Mouse (Mus musculus) left cerebral cortex, postnatal 14 days (tissue): ENCODE measurements at regions not wholly inside any gene's neighbourhood (a gene's known extent, or its start where the extent isn't known, plus 50 kb on each side); places are given as distances from the start of the nearest gene placed in this dataset.

ENCODE experiments used
- DNase-seq, 2 experiments: peaks; one replicate each; pipeline ENCODE4 v3.0.0; 2021 to 2022; ENCODE audit warnings: low spot score in 2 of 2, mixed read lengths in 1 of 2
- intact Hi-C: fragments of 180-260 bp; cut with DNase I; formaldehyde crosslinking; loops from one replicate; pipeline ENCODE4 v1.15.1; 2025

DNA sequence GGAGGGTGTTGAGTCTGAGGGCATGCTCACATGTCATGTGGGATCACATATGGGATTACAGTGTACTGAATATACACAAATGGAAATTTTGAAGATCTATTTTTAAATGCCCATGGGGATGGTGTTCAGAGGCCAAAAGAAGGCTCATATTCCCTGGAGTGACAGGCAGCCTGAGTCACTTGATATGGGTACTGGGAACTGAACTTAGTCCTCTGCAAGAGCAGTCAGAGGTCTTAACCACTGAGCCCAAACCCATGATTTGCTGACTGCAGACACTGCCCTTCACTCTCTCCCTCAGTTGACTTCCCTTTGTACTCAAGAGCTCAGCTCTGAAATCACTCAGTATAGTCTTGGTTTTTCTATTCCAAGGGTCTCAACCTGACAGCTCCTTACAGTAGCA, 432.3 kb downstream of the Cdh26 start:
- intact Hi-C loops = no loop called here
- DNase-seq = no peak

DNA sequence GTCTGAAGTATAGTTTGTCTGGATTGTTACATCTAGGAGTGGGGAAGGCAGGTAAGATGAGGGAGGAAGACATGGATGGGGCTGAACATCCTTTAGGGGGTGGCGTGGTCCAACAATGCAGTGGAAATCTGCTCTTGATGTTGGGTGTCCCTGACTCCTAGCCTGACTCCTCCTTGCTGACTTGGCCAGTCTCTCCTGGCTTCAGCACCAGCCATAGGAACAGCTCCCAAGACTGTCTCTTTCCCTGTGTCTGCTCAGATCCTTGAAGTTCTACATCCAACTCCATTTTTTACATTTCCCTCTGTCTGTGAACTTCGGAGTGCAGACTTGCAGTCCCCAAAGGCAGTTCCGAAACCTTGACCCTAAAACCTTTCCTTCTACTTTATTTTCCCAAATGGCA, 436.8 kb downstream of the Cdh26 start:
- intact Hi-C loops = no loop called here
- DNase-seq = no peak

DNA sequence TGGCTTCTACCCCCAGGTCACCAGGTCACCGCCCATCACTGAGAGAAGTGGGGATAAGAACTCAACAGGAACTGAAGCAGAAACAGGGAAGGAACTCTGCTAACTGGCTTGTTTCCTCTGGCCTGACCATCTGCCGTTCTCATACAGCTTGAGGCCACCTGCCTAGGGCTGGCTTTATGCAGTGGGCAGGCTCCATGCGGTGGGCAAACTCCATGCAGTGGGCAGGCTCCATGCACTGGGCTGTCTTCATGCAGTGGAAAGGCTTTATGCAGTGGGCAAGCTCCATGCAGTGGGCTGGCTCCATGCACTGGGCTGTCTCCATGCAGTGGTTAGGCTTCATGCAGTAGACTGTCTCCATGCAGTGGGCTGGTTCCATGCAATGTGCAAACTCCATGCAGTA, 438.8 kb downstream of the Cdh26 start:
- DNase-seq = no peak
- intact Hi-C loops = no loop called here

DNA sequence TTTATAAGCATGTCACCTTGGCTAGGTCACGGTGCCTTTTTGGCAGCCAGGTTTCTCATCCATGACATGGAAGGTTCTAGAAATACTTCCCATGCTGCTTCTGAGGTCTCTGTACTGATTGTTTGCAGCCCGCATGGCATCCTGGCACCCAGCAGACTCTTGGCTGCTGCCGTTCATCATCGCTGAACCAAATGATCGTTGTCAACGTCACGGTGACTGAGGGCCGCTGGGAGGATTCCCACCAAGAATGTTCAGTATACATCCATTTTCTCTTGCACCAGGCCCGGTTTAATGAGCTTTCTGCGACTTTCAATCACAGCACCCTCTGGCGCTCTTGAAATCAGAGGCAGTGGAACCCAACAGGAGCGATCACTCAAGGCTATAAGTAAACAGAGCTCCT, 448.1 kb downstream of the Cdh26 start:
- intact Hi-C loops = loop anchor here (10.0 kb wide), 1 partner anchor 114 kb away; no protein-coding TSS in a partner anchor
- no peak for DNase-seq

DNA sequence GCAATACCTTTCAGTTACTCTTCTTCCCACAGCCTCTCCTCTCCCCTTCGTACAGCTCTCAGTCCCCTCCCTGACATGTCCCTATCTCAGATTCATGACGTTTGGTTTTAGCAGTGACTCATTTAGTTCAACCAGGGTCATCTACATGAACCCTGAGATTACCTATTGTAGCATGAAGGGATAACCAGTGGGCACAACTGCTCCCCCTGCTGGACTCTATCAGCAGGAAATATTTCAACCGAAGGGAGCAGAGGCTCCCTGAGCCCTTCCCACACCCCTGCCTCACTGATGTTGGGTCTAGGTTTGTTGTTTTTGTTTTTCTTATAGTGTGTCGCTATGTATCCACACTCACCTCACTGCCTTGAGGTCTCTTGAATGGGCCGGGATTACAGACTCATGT, 455.4 kb downstream of the Cdh26 start:
- peak in 1 of 2 experiments; percentile 19 for DNase-seq
- intact Hi-C loops = no loop called here

DNA sequence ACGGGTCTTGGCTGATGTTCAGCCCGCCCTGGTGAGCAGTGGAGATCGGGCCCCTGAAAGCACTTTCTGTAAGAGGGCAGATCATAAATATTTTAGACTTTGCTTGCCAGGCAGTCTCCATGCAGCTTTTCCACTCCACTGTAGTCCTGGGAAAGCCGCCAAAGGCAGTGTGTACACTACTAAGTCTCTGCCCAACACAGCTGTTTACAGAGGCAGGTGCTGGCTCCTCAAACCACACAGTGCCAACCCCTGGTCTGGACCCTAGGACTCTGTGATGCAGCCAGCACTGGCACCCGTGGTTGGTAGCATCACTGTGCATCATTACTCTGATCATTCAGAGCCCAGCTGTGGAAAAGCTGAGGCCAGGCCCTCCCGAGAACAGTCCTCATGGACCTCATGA, 458.4 kb downstream of the Cdh26 start:
- intact Hi-C loops = no loop called here
- no peak for DNase-seq

DNA sequence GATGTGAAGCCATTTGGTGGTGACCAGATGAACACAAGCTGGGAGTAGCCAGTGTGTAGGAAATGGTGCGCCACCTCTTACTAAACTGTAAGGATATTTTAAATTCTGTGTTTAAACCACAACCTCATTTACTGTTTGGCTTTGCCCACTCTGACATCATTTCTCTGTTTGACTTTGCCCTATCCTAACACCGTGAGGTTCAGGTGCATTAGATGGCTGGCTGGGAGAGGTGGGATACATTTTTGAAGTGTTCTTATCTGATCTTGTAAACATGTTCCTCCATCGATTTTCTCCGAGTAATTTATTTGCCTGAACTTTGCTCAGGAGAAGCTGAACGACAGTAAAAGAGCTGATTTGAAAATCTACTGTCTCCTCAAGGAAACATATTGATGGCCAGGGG, 472.1 kb downstream of the Cdh26 start:
- intact Hi-C loops = no loop called here
- no peak for DNase-seq

DNA sequence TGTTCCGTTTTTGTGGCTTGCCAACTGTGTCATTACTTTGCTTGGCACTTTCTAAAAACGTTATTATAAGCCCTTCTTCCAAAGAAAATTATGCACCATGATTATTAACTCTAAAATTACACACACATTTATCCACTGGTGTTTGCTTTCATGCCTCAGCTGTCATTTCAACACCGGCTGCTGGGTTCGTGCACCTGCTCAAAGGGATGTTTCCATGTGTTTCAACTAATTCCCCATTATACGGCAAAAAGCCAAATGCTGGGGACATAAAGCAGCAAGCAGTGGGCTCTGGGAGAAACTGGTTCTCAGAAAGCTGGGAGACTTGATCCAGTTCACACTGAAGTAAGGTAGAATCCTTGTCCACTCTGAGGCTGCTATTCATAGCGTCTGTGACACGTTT, 479.0 kb downstream of the Cdh26 start:
- intact Hi-C loops = no loop called here

DNA sequence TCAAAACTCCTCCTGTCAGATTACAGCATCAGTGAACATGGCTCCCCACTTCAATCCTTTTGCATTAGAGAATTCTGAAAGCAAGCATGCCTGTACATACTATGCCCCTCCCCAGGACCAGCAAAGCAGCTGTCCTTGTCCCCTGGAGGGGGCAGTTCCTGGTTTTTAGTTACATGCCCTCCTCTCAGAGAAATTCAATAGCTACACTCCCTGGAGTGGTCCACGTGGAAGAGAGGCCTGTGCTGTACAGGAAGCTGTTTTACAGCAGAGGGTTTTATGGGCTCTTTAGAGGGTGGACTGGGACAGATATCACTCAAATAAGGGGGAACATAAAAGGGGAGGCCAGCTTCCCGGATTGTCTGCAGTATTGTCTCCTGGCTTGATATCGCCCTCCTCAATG, 481.3 kb downstream of the Cdh26 start:
- intact Hi-C loops = no loop called here

More for the DNA sequence above, 479.0 kb downstream of the Cdh26 start:
- DNase-seq = peak in 1 of 2 experiments; percentile 7

DNA sequence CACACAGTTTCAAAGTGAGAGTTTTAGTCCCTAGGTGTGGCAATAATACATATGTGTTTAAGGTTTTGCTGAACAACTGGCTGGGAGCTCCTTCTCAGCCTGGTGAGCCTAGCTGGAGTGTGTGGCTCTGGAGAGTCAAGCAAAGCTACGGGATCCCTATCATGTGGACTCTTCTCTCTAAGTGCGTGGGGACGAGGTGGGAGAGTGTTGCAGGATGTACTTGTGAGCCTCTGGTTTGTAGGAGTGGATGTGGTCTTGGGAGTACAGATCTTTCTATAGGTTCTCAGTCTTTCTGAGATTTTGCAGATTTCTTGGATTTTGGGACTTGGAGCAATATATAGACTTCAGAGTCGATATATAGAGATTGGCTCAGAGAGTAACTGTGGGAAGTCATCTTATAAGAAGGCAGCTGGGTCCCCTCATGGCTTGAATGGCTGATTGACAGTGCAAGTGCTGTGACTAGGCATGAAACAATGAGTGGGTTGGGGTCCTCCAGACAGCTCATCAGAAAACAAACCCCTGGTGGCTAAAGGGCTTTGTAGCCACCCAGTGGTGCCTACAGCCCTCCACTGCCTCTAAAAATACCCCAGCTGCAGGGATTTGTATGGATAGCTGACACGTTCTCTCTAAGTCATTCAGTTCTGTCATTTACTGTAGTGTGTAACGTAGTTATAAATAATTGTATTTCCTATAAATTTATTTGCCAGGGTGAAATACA, 486.1 kb downstream of the Cdh26 start:
- DNase-seq = no peak
- intact Hi-C loops = no loop called here

More for the DNA sequence above, 481.3 kb downstream of the Cdh26 start:
- DNase-seq = no peak

DNA sequence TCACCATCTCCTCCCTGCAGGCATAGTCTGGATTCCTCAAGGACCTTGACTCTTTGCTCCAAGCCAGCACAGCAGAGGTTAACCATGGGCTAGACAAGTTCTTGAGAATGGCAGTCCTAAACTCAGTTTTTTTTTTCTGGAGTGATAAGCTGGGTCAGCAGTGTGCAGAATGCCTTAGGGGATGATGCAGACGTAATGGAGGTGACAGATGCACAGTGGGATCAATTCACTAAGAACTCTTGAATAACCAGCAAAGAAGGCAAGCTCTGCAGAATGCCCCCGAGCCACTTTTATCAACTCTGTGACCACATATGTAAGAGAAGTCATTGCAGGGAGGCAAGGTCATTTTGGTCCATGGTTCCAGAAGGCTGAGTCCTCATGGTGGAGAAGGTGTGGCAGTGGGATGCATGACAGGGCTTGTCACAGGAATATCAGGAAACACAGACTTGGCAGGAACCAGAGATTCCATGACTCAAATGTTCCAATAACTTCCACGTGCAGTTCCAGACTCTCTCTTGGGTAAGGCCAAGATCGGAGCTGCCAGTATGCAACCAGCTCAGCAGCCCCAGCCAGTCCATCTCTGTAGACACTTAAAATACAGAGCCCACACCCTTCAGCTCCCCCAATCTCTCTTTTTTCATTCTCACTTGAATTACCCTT, 494.3 kb downstream of the Cdh26 start:
- intact Hi-C loops = no loop called here
- peak in 1 of 2 experiments; percentile 15 for DNase-seq

DNA sequence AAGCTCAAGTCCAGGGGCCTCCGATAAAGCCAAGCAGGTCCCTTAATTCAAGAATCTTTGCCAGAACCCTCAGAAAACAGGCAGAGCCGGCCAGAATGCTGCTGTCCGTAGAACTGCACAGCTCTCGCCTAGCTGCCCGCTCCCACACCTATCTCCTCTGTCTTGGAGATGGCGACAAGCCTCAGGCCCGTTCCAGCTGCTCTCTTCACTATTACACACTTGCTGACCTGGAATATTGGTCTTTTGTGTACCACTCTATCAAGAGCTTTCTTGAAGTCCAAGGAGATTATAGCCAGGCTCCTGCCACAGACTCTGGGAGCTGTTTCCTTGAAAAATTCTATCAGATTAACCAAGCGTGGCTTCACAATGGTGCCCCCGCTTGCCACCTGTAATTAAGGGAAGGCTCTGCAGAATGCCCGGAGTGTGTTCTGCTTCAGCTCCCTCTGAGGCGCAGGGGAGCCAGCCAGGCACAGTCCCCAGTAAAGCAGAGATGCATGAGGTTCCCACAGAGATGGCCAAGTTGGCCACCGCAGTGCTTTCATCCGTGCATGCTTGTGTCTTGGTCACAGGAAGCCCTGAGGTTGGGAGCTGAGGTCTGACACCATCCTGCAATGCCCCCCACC, 496.8 kb downstream of the Cdh26 start:
- intact Hi-C loops = no loop called here
- no peak for DNase-seq

DNA sequence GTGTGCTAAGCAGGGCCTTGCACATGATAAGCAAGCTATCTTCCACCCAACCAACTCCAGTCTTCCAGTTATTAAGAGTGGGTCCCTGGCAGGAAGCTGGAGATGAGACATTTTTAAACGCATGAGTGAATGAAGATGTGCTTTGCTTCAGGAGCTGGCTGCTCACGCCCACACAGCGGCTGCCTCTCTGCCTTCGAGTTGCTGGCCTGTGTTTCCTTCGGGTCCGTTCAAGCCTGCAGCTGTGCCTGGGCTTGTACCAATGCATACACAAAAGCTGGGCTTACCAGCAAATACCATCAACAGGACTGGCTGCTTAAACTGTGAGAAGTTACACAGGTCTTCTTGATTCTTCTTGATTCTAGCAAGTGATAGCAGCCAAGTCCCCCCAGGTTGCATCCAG, 498.7 kb downstream of the Cdh26 start:
- intact Hi-C loops = no loop called here
- peak; percentile 46 to 63 for DNase-seq

DNA sequence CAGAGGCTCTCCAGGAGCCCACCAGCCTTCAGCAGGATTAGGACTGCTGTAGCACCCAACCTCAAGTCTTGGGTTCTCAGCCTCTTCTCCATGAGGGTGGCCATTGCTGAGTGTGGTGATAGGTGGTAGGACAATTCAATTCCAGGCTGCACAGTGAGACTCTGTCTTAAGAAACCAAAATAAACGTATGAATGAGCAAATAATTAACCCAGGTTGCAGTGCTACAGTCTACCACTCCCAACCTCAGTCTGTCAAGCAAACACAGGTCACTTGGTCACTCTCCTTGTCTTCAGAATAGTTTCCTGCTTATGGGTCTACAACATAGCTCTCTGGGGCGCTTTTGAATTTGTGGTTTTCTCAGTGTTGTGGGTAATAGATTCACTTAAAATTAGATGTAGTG, 499.8 kb downstream of the Cdh26 start:
- no peak for DNase-seq
- intact Hi-C loops = no loop called here

DNA sequence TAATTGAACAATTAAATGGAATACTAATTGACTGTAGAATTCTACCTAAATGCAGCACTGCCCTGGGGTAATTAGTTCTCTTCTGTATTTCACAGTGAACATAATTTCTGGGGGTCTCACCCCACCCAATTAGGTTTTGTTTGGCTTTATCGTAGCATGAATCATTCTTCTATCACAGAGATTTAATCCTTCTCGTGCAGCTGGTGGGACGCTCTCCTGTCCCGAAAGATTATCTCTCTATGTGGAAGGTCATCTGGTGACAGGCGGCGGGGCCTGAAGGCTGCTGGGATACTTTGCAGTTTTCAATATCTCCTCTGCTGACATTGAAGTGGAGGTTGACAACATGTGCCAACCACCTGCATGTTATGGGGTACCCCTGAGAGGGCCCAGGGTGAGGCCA, 493.8 kb upstream of the Cdh4 start:
- intact Hi-C loops = no loop called here
- no peak for DNase-seq

DNA sequence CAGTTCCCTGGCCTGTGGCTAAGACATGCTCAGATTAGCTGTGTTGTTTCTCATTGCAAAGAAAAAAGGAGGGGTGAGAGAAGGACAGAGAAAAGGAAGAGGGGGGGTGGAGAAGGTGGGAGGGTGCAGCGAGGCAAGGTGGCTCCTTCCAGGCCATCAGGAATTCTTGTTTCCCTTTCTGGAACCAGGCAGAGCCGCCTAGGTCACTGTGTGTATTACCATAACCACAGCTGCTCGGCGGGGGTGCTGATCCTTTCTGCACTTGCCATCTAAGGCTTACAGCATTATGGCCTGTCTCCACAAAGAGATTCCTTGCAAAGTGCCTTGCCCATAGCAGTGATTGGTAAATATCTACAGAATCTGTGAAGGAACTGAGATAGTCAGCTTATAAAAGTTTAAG, 493.1 kb upstream of the Cdh4 start:
- intact Hi-C loops = no loop called here
- DNase-seq = no peak

DNA sequence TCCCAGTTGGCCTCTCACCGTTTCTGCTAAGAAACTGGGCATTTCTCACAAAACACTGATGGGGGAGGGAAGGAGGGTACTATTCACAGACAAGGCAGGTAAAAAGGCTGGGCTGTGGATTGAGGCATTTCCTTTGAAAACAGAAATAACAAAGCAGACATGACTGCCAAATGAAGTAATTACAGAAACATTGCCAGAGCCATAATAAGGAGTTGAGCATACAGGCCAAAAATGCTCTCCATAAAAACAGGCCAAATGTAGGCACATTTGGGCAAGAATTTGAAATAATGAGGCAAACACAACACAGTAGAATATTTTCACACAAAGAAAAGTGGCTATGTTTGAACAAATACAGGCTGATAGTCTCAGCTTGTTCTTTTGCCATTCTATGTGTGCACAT, 491.9 kb upstream of the Cdh4 start:
- intact Hi-C loops = no loop called here

DNA sequence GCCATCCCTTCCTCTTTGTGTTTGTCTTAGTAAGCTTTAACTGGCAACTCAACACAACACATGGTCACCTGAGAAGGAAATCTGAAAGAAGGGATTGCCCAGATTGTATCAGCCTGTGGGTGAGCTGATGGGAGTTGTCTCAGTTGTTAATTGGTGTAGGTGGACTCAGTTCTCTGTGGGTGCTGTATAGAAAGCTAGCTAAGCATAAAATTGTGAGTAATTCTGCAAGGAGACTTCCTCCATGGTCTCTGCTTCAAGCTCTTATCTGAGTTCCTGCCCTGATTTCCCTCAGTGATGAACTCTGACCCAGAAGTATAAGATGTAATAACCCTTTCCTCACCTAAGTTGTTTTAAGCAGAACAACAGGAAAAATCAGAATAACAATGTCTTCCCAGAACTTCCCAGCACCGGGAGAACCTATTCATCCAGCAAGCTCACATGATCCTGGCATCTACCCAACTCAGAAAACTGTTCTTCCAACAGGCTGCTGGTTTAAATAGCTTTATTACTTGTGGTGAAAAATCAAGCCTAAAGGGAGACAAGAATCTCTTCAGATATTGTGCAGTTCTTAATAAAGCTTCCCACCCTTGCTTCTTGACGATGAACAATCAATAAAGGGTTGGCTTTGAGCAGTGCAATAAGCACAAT, 487.7 kb upstream of the Cdh4 start:
- intact Hi-C loops = no loop called here
- peak; percentile 11 to 17 for DNase-seq

More for the DNA sequence above, 491.9 kb upstream of the Cdh4 start:
- DNase-seq = no peak

DNA sequence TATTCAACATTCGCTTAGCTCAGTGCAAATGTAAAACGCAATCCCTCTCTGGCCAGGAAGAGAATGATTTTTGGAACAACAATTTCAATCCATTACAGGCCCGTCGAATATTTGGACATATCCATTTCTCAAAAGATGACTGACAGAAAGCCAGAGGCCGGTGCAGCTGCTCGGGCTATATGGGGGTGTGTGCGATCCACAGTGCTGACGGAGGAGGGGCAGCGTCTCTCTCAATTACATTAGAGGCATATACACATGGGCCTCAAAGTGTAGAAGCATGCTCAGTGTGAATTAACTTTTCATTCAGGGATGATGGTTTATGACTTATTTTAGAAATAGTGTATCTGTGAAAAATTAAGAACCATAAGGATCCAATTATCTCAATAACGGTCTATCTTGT, 483.4 kb upstream of the Cdh4 start:
- intact Hi-C loops = no loop called here
- no peak for DNase-seq

DNA sequence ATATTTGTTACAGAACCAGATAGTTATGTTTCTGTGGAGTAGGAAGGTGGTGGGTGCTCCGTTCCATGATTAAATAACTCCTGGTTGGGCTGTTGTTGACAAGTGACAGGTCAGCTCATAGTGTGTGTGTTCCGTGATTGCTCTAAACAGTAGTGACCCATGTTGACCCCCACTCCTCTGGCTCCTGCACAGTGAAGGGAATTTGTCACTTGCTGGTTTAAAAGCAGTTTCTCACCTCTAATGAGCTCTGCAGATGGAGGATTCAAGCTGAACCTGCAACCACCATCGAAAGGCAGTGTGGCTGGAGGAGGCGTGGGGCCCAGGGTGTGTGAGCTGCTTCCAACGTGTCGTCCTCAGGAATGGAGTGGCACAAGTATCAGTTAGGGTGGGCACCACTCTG, 482.6 kb upstream of the Cdh4 start:
- no peak for DNase-seq
- intact Hi-C loops = no loop called here
